ENCODE assay signal across 25 mouse cellular contexts in the genomic region with DNA sequence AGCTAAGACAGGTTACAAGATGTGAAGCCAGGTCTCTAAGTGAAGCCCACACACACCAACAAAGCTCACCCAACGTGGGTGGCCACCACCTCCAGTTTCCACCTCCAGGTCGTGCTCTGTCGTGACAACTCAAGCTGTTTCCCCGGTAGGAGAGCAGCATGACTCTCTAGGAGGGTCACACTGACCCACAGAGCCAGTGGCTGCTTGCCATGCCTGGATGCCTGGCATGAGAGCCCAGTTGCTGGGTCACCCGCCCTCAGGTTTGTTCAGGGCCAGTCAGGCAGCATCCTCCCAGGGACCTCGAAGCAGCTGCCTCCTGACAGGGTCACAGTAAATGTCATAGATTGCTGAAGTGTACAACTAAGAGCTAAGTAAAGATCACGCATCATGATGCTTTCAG. TPM values are rescaled to one million over a fixed set of nuclear protein-coding genes. Genes with fewer than 3 reads are reported as not detected.
DNase-seq lines count a peak whose midpoint lies in the region; ATAC-seq lines count a peak whose summit lies in the region.
"Had no signal": no experiment of that assay in that cellular context is flagged by ENCODE, and none has a peak within 500 bp of the region (broad histone marks: within the 10 kb centered on the region; RNA-seq: fewer than 3 reads in every experiment).

No protein-coding gene starts in this region.

- intact Hi-C loops in heart, postnatal 14 days (cut with DNase I), result no loop called here

- no peak overlapping the region for H3K27ac ChIP-seq in midbrain, embryonic 15.5 days
- H3K27ac ChIP-seq in forebrain, embryonic 12.5 days, result no peak overlapping the region
- H3K27ac ChIP-seq: embryonic facial prominence, embryonic 10.5 days; forebrain, embryonic 15.5 days; limb, embryonic 10.5 days; midbrain, embryonic 13.5 days; stomach, postnatal 0 days had no signal

- H3K36me3 ChIP-seq in midbrain, embryonic 15.5 days (replicated peaks), result no peaks in the 10 kb centered on the region
- H3K36me3 ChIP-seq in forebrain, embryonic 12.5 days (replicated peaks), result no peaks in the 10 kb centered on the region
- H3K36me3 ChIP-seq: embryonic facial prominence, embryonic 10.5 days; forebrain, embryonic 15.5 days; limb, embryonic 10.5 days; midbrain, embryonic 13.5 days had no signal

- DNase-seq in adrenal gland, adult 2 months, result peak; percentile 6
- no peak for DNase-seq in adrenal gland, adult 18-20 months (ENCODE audit: low spot score in 2 of 2)
- DNase-seq in heart, adult 18-20 months, result peak; percentile 8 to 18
- DNase-seq in heart, postnatal 14 days, result no peak
- DNase-seq in cerebellum, adult 11-12 months, result peak; percentile 75
- DNase-seq in cerebellum, postnatal 14 days, result peak; percentile 46 to 58
- DNase-seq: kidney, adult 2 months; kidney, postnatal 14 days; liver, postnatal 0 days; lung, postnatal 14 days; retina, postnatal 1 day; right cerebral cortex, postnatal 4 days had no signal

- H3K4me1 ChIP-seq in midbrain, embryonic 15.5 days, result no peaks in the 10 kb centered on the region
- no peaks in the 10 kb centered on the region for H3K4me1 ChIP-seq in forebrain, embryonic 12.5 days
- H3K4me1 ChIP-seq: forebrain, embryonic 15.5 days; midbrain, embryonic 13.5 days had no signal

- H3K4me2 ChIP-seq in midbrain, embryonic 15.5 days, result no peak overlapping the region
- H3K4me2 ChIP-seq in forebrain, embryonic 12.5 days, result no peak overlapping the region
- H3K4me2 ChIP-seq: forebrain, embryonic 15.5 days; midbrain, embryonic 13.5 days had no signal

- H3K4me3 ChIP-seq in midbrain, embryonic 15.5 days, result no peak overlapping the region
- H3K4me3 ChIP-seq in forebrain, embryonic 12.5 days (replicated peaks), result no peak overlapping the region
- H3K4me3 ChIP-seq: embryonic facial prominence, embryonic 10.5 days; forebrain, embryonic 15.5 days; limb, embryonic 10.5 days; midbrain, embryonic 13.5 days; myocyte had no signal

- no peaks in the 10 kb centered on the region for H3K9me3 ChIP-seq in midbrain, embryonic 15.5 days
- no peaks in the 10 kb centered on the region for H3K9me3 ChIP-seq in forebrain, embryonic 12.5 days
- H3K9me3 ChIP-seq: embryonic facial prominence, embryonic 10.5 days; forebrain, embryonic 15.5 days; limb, embryonic 10.5 days; midbrain, embryonic 13.5 days had no signal

- no peaks in the 10 kb centered on the region for H3K27me3 ChIP-seq in midbrain, embryonic 15.5 days (replicated peaks)
- no peaks in the 10 kb centered on the region for H3K27me3 ChIP-seq in forebrain, embryonic 12.5 days
- H3K27me3 ChIP-seq: forebrain, embryonic 15.5 days; midbrain, embryonic 13.5 days had no signal

- H3K9ac ChIP-seq in midbrain, embryonic 15.5 days, result no peak overlapping the region
- H3K9ac ChIP-seq in forebrain, embryonic 12.5 days, result no peak overlapping the region
- H3K9ac ChIP-seq: forebrain, embryonic 15.5 days; liver, postnatal 0 days; midbrain, embryonic 13.5 days had no signal

- no peak for ATAC-seq in midbrain, embryonic 15.5 days (replicated peaks)
- ATAC-seq in forebrain, embryonic 12.5 days (ENCODE audit: low FRiP score), result no peak
- ATAC-seq: activated CD4-positive, CD25-positive, alpha-beta regulatory T cell, adult 4 months; CD4-positive, CD25-positive, alpha-beta regulatory T cell, adult 4 months; forebrain, embryonic 15.5 days; liver, postnatal 0 days; midbrain, embryonic 13.5 days had no signal

- WGBS in midbrain, embryonic 15.5 days, result 61% methylated on average over 7 of the region's 7 CpGs
- WGBS in forebrain, embryonic 12.5 days, result 69% methylated on average over 7 of the region's 7 CpGs

RNA-seq across cellular contexts. Expression of a gene that starts 34.1 kb away (rescaled TPM):
- total RNA-seq in adrenal gland, adult 2 months (2021), result 1 to 10 TPM in 1 of 2 experiments, under 1 TPM in 1; 0.69 to 1.0 TPM
- polyA plus RNA-seq in adrenal gland, adult 2 months (2012; rRNA removed), result 1.5 and 1.6 TPM in 2 replicates
- total RNA-seq in adrenal gland, adult 18-20 months (2021), result under 1 TPM; 0.80 to 0.93 TPM
- 1 to 10 TPM; 2.5 to 2.9 TPM for total RNA-seq in heart, adult 18-20 months (2021)
- total RNA-seq in heart, postnatal 14 days (2021), result 1 to 10 TPM; 1.1 to 1.2 TPM
- 5.8 and 6.2 TPM in 2 replicates for polyA plus RNA-seq in midbrain, embryonic 15.5 days (2015; fragmentation: Nextera tagmentation; extraction: Ambion mirVana)
- polyA plus RNA-seq in forebrain, embryonic 12.5 days (2016; fragmentation: Nextera tagmentation; extraction: Ambion mirVana), result 0.73 and 0.74 TPM in 2 replicates
- total RNA-seq: megakaryocyte, adult 5-6 weeks had no signal
- polyA plus RNA-seq: activated CD4-positive, CD25-positive, alpha-beta regulatory T cell, adult 4 months; CD4-positive, CD25-positive, alpha-beta regulatory T cell, adult 4 months; heart, embryonic 14.5 days; liver, postnatal 0 days; myocyte; thymus, postnatal 0 days had no signal

RNA-seq across cellular contexts. Expression of a gene that starts 34.2 kb away (rescaled TPM):
- 10 to 100 TPM; 27.8 to 44.6 TPM for total RNA-seq in adrenal gland, adult 2 months (2021)
- 12.4 and 18.8 TPM in 2 replicates for polyA plus RNA-seq in adrenal gland, adult 2 months (2012; rRNA removed)
- 10 to 100 TPM; 23.4 to 37.3 TPM for total RNA-seq in adrenal gland, adult 18-20 months (2021)
- 1 to 10 TPM; 1.6 to 6.1 TPM for total RNA-seq in heart, adult 18-20 months (2021)
- total RNA-seq in heart, postnatal 14 days (2021), result 1 to 10 TPM in 1 of 2 experiments, under 1 TPM in 1; 0.49 to 2.0 TPM
- 1.1 and 1.6 TPM in 2 replicates for polyA plus RNA-seq in midbrain, embryonic 15.5 days (2015; fragmentation: Nextera tagmentation; extraction: Ambion mirVana)
- polyA plus RNA-seq in forebrain, embryonic 12.5 days (2016; fragmentation: Nextera tagmentation; extraction: Ambion mirVana), result 0.87 and 2.2 TPM in 2 replicates

Comparison
In these comparisons a context has a peak if more than half of its experiments do, and no peak if none do; other contexts are left out.
1. DNase-seq: peak in adrenal gland, adult 2 months (single experiment), heart, adult 18-20 months (2 of 2), cerebellum, adult 11-12 months (single experiment) and cerebellum, postnatal 14 days (2 of 2); none in adrenal gland, adult 18-20 months (0 of 2) and heart, postnatal 14 days (0 of 2).